Mouse (Mus musculus): ENCODE data around the gene Tor3a.

DNA sequence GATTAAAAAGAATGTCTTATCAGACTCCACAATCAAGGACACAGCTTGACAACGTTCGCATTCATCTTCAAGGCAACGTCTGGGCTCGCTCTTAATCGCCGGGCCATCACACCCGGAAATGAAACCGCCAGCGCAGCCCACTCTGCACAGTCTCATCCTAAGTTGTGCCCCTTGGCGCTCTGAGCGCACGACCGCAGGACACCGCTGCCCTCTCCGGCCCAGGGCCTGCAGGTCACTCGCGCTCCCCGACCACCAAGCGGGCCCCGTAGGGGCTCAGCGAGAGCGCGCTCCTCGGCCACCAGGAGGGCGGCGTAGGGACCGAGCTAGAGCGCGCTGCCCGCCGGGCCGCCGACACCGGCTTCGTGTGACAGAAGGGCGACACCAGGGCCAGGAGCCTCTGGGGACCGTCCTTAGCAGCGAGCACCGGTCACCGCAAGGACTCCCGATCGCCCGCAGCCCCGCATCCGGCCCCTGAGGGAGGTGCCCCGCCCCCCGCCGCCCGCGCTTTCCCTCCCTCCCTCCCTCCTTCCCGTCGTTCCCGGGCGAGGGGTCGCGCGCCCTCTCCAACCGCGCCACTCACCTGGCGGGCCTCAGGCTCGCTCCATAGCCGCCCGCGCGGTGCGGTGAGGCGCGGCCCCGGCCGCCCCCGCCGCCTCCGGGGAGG, 44.3 kb upstream of the Tor3a start:
- TF ChIP-seq CTCF (IDR thresholded peaks at IDR 0.05; ENCODE audit: low read depth, low read length) = no peak
- TF ChIP-seq POLR2A (IDR thresholded peaks at IDR 0.05; ENCODE audit: extremely low read depth, insufficient read depth, low read length) = no peak
